Mouse (Mus musculus) cortical plate, adult 2 months (tissue): ENCODE data around the gene Zfp423.

ENCODE experiments used
- CTCF ChIP-seq: fragments of 200-500 bp; IDR thresholded peaks from 2 replicates; pipeline ENCODE4 v1.5.1; 2011; ENCODE audit warnings: mild to moderate bottlenecking, control low read depth, low read length; ENCODE audit not compliant: insufficient read depth; ENCODE audit errors: extremely low read depth
- POLR2A ChIP-seq: fragments of 200-500 bp; IDR thresholded peaks from 2 replicates; pipeline ENCODE4 v1.6.1; 2011; ENCODE audit warnings: mild to moderate bottlenecking, low read length, control low read depth; ENCODE audit not compliant: insufficient read depth; ENCODE audit errors: extremely low read depth

GRCm38 (mm10) chr8:87872356-87872930, 87.0 kb downstream of the Zfp423 start:
- no peak for TF ChIP-seq POLR2A
- TF ChIP-seq CTCF, result no peak
